In genomic region chr15:79926856-79927416, GRCm38 (mm10) we compare ENCODE assay signal across 7 mouse cellular contexts. TPM values are rescaled to one million over a fixed set of nuclear protein-coding genes. Genes with fewer than 3 reads are reported as not detected.
DNase-seq lines count a peak whose midpoint lies in the region; ATAC-seq and TF ChIP-seq lines count a peak whose summit lies in the region.

No protein-coding gene starts in this region.

- peak overlapping the region; percentile 50 for H3K4me3 ChIP-seq in left cerebral cortex, adult 2 months
- H3K4me3 ChIP-seq in embryonic facial prominence, embryonic 10.5 days, result peak overlapping the region; percentile 75
- peak overlapping the region; percentile 70 for H3K4me3 ChIP-seq in hindbrain, embryonic 10.5 days
- H3K4me3 ChIP-seq in midbrain, embryonic 12.5 days, result peak overlapping the region; percentile 50

- H3K36me3 ChIP-seq in embryonic facial prominence, embryonic 10.5 days (replicated peaks), result peaks cover 3% of the 10 kb centered on the region; the same call in 1 of the 2 replicates
- peaks cover 4% of the 10 kb centered on the region; the same call in 1 of the 2 replicates for H3K36me3 ChIP-seq in hindbrain, embryonic 10.5 days
- peaks cover 4% of the 10 kb centered on the region for H3K36me3 ChIP-seq in midbrain, embryonic 12.5 days

- WGBS in embryonic facial prominence, embryonic 10.5 days, result 75% methylated on average over 11 of the region's 11 CpGs
- 80% methylated on average over 11 of the region's 11 CpGs for WGBS in hindbrain, embryonic 10.5 days
- 78% methylated on average over 11 of the region's 11 CpGs for WGBS in midbrain, embryonic 12.5 days

- peaks cover 35% of the 10 kb centered on the region for H3K27me3 ChIP-seq in embryonic facial prominence, embryonic 10.5 days (replicated peaks; ENCODE audit: low read depth, poor library complexity, severe bottlenecking)
- peaks cover 37% of the 10 kb centered on the region for H3K27me3 ChIP-seq in hindbrain, embryonic 10.5 days (ENCODE audit: insufficient read depth, poor library complexity, severe bottlenecking)
- peaks cover 28% of the 10 kb centered on the region for H3K27me3 ChIP-seq in midbrain, embryonic 12.5 days

- no peak for TF ChIP-seq CTCF in left cerebral cortex, adult 2 months (IDR thresholded peaks at IDR 0.05)

- DNase-seq in left cerebral cortex, adult 2 months (ENCODE audit: extremely low spot score in 1 of 2, low spot score in 2 of 2), result no peak
- DNase-seq in left cerebral cortex, adult 11 months (ENCODE audit: low spot score), result no peak
- DNase-seq in embryonic facial prominence, embryonic 10.5 days (ENCODE audit: low spot score), result no peak
- no peak for DNase-seq in hindbrain, embryonic 10.5 days (ENCODE audit: low spot score)
- no peak for DNase-seq in B cell, adult 2 months
- no peak for DNase-seq in urinary bladder, adult 2 months (ENCODE audit: low spot score)

- no peaks in the 10 kb centered on the region for H3K9me3 ChIP-seq in embryonic facial prominence, embryonic 10.5 days
- no peaks in the 10 kb centered on the region for H3K9me3 ChIP-seq in hindbrain, embryonic 10.5 days
- no peaks in the 10 kb centered on the region for H3K9me3 ChIP-seq in midbrain, embryonic 12.5 days

- H3K27ac ChIP-seq in left cerebral cortex, adult 2 months, result peak overlapping the region; percentile 95
- H3K27ac ChIP-seq in embryonic facial prominence, embryonic 10.5 days (replicated peaks), result peak overlapping the region; percentile 80; the same call in 1 of the 2 replicates
- peak overlapping the region; percentile 81; the same call in 1 of the 2 replicates for H3K27ac ChIP-seq in hindbrain, embryonic 10.5 days
- H3K27ac ChIP-seq in midbrain, embryonic 12.5 days (replicated peaks), result peak overlapping the region; percentile 1; the same call in 1 of the 2 replicates

- peak overlapping the region; percentile 49; the same call in 1 of the 2 replicates for H3K9ac ChIP-seq in midbrain, embryonic 12.5 days (replicated peaks)

- no peak for ATAC-seq in midbrain, embryonic 12.5 days (ENCODE audit: low FRiP score, low read depth)

- intact Hi-C loops in left cerebral cortex, adult 2 months (cut with DNase I), result loop anchor here (2.0 to 5.0 kb wide), 3 partner anchors 44 to 175 kb away; partner anchors contain the start of genes Cbx6 and Npcd

- peak overlapping the region; percentile 70 for H3K4me2 ChIP-seq in midbrain, embryonic 12.5 days (replicated peaks)

- H3K4me1 ChIP-seq in embryonic facial prominence, embryonic 10.5 days, result peaks cover 23% of the 10 kb centered on the region
- peaks cover 28% of the 10 kb centered on the region for H3K4me1 ChIP-seq in hindbrain, embryonic 10.5 days (replicated peaks)
- H3K4me1 ChIP-seq in midbrain, embryonic 12.5 days, result peaks cover 14% of the 10 kb centered on the region

RNA-seq across cellular contexts. Expression of gene Apobec3, which starts 35.5 kb away (rescaled TPM):
- total RNA-seq in left cerebral cortex, adult 2 months (2021), result 1 to 10 TPM; 5.1 to 6.1 TPM
- polyA plus RNA-seq in embryonic facial prominence, embryonic 10.5 days (2016; fragmentation: Nextera tagmentation; extraction: Ambion mirVana), result 7.7 and 8.4 TPM in 2 replicates
- polyA plus RNA-seq in hindbrain, embryonic 10.5 days (2016; fragmentation: Nextera tagmentation; extraction: Ambion mirVana), result 6.9 and 9.0 TPM in 2 replicates
- polyA plus RNA-seq in midbrain, embryonic 12.5 days (2016; fragmentation: Nextera tagmentation; extraction: Ambion mirVana), result 5.1 and 6.9 TPM in 2 replicates
- 59.2 and 62.1 TPM in 2 replicates for polyA plus RNA-seq in urinary bladder, adult 2 months (2012; rRNA removed)

RNA-seq across cellular contexts. Expression of gene Cbx7, which starts 44.0 kb away (rescaled TPM):
- total RNA-seq in left cerebral cortex, adult 2 months (2021), result 10 to 100 TPM; 52.3 to 52.6 TPM
- 2.1 and 2.4 TPM in 2 replicates for polyA plus RNA-seq in embryonic facial prominence, embryonic 10.5 days (2016; fragmentation: Nextera tagmentation; extraction: Ambion mirVana)
- 2.4 and 2.9 TPM in 2 replicates for polyA plus RNA-seq in hindbrain, embryonic 10.5 days (2016; fragmentation: Nextera tagmentation; extraction: Ambion mirVana)
- polyA plus RNA-seq in midbrain, embryonic 12.5 days (2016; fragmentation: Nextera tagmentation; extraction: Ambion mirVana), result 4.2 and 5.6 TPM in 2 replicates
- 57.3 and 57.6 TPM in 2 replicates for polyA plus RNA-seq in urinary bladder, adult 2 months (2012; rRNA removed)

Comparison
In these comparisons a context has a peak if more than half of its experiments do, and no peak if none do; other contexts are left out.
1. H3K27ac ChIP-seq: peak in every context shown above with its lines; median percentile 95 in left cerebral cortex, adult 2 months; 81 in hindbrain, embryonic 10.5 days; 80 in embryonic facial prominence, embryonic 10.5 days; 1 in midbrain, embryonic 12.5 days.